Mouse (Mus musculus): ENCODE data around the gene D6Wsu163e.

D6Wsu163e gene

DNA sequence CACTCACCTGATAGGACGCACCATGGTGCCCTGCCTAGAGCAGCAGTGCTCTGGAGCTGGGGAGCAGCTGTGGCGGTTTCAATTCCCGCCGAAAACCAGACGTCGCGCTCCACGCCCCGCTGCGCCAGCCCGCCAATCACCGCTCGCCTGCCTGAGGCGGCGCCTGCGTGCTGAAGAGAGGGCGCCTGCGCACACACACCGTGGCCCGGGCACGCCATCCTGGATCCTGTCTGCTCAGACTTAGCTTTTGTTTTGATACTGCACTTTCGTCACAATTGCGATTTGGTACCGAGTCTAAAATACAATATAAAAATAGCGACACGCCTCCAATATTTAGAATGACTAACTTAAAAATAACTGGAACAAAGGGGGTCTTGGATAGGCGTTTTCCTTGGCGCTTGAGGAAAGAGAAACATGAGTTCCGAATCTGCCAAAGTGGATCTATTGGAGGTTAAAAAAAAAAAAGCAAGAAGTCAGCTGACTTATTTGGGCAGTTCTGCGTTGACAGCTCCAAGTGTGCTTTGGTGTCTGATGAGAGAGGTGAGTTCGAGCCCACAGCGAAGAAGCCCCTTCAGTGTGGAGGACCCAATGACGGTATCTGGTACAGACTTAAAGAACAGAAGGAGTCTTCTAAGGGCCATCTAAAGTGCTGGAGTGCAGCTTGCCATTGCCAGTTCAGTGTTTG lies at the start of gene D6Wsu163e, which contains the start of gene Rad51ap1:
TSS of gene D6Wsu163e (plus strand) at position 476 of the 685 bp plus-strand sequence.
TSS of gene Rad51ap1 (minus strand) at position 101 of the 685 bp plus-strand sequence.
- DNase-seq: peak; percentile 96

DNA sequence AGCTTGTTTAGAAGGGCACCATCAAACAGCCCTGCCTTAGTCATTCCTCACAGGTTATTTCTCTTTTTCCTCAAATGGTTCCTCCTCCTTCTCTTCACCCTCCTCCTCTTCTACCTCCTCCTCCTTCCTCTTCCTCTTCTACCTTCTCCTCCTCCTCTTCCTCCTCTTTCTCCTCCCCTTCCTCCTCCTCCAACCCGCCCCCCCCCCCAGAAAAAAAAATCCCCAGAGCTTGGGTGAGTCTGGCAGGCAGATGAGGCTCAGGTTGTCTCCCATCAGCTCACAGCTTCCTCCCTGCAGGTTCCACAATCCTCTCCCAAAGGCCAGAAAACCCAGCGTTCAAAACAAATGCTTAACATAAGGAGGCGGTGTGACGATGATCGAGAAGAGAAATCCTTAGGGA lies 32.4 kb upstream of the D6Wsu163e start:
- no peak for DNase-seq

DNA sequence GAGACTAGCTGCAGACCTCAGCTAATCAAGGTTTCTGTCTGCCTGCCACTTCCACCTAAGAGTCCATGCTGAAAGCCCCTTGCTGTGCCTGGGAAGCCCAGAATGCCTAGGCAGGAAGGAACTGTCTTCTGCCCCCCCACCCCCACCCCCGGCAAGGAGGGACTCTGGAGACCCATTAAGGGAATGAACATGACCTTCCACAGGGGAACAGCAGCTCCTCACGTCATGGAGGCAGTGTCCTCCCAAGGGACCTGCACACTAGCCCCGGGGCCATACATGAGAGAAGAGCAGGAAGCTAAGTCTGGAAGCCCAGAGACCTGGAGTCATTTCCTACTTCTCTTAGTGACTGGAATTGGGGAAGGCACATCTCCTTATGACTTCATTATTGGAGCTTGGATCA lies 31.9 kb upstream of the D6Wsu163e start:
- DNase-seq: no peak

DNA sequence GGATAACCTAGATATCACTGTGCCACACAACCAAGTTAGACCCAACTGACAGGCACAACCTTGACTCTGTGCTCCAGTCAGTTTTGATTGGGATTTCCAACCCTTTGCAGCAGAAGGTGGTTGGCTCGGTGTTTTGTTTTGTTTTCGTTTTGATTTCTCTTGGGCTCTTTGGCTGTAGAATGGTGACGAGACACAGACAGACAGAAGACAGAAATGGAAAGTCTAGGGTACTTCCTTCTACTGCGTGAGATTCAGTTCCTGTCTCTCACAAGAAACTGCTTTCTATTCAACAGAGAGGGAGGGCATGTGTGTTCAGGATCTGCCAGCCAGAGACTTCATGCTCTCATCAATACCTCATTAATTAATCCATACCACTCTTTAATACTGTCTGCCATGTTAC lies 29.0 kb upstream of the D6Wsu163e start:
- DNase-seq: no peak

DNA sequence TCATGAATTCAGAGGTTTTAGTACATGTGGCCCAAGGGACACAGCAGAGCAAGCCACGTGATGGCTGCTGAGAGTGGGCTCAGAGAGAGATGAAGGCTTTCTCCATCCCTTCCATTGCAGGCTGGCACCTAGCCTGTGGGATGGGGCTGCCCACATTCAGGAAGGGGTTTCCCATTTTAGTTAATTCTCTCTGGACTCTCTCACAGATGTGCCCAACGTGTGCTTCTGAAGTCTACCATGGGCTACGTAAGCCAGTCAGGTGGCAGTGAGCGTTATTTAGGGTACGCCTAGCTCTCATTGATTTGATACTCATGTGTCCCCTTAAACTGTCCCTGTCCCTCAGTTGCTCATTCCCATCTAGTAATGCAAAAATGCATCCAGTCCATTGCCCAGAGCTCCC lies 24.8 kb upstream of the D6Wsu163e start:
- no peak for DNase-seq

DNA sequence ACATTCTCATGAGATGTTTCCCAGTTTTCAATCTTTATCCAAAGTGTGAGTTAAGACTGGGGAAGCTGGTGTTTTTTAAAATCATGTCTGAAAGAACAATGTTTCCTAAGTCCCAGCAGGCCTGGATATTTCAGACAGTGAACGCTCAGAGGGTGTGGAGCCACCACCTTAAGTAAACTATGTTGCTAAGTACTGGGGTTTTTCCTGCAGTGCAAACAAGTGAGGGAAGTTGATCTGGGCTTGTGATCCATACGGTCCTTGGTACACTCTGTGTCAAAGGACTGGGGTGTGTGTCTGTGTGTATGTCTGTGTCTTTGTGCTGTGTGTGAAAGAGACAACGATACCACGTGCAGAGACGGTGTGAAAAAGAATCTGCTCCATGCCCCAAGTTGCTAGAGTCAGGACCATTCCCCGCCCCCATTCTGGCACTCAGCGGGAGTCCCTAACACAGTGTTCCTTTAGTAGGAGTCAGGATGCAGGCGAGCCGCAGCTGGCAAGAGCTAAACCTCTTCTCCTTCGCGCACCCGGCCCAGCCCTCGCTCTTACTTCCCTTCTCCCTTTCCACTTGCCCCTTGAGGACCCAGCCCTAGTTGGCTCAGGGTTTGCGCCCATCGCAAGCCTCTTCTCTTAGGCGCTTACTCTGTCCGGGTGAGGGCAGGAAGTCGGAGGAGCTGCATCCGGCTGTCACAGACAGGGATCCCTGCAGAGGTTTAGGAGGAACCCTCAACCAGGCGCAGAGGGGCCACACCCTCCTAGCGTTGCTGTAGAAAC lies 18.5 kb upstream of the D6Wsu163e start, which contains the start of gene Dyrk4:
TSS of gene Dyrk4 (minus strand) at position 729 of the 771 bp plus-strand sequence.
- peak; percentile 56 for DNase-seq

DNA sequence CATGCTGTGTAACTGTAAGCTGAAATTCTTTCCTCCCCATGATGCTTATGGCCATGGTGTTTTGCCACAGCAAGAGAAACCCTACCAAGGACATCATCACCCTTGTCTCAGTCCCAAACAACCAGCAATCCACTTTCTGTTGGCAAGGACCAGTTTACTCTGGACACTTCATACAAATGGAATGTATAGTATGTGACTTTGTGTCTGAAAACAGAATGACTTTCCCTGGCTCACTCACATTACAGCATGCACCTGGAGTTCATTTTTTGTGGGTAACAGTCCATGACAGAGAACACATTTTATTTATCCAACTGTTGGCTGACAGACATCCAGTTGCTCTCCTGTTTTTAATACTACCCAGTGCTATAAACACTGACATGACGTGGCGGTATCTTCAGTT lies 6.9 kb upstream of the D6Wsu163e start:
- DNase-seq: no peak

DNA sequence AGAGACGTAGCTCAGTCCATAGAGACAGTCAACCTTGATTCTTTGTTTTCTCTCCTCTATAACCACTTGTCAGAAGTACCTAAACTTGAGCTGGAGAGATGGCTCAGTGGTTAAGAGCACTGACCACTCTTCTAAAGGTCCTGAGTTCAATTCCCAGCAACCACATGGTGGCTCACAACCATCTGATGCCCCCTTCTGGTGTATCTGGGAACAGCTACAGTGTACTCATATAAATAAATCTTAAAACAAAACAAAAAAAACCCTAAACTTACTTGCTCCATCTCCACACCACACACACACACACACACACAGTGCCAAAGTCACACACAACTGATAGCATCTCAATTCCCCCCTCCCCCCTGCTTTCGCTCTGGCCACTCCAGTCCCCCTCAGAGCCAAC lies 1.7 kb upstream of the D6Wsu163e start:
- DNase-seq: no peak

DNA sequence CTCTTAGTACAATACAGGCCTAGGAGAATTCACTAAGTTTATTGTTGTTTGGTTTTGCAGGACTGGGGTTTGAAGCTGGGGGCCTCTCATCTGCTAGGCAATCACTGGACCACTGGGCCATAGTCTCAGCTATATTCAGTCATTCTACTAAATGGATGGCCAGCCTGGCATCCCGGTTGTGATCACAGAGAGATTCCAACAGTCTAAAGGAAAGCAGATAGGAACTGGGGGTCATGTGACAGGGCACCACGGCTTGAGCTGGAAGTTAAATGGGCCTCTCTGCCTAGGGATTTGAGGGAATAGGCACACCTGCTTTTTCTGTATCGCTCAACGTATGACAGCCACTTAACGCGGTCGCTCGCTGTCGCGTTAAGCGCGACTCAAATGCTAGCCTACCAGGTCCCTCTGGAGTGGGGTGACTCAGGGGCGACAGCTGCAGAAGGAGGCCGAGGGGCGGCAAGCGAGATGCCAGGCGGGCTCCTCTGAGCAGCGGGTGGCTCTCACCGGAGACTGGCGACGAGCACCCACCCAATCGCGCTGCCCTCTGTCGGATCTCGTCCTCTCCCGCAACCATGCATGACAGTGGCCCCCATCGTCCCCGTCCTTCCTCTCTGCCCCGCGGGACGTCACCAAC lies 792 bp upstream of the D6Wsu163e start:
- no peak for DNase-seq

DNA sequence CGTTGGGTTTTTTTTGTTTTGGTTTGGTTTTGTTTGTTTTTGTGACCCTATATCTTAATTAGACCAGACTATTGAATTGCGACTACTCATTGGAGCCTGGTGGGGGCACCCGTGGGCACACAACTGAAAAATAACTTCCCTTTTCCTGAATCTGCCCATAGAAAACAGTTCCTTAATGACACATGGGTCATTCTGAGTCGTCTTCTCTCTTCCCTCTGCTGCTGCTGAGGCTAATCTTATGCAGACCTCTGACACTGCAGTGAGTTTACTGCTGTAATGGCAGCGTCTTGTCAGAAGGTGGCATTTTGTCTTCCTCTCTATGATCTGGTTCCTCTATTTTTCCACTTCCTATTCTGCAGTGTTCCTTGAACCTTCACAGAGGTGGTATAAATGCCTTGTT lies 689 bp downstream of the D6Wsu163e start:
- peak; percentile 4 for DNase-seq

DNA sequence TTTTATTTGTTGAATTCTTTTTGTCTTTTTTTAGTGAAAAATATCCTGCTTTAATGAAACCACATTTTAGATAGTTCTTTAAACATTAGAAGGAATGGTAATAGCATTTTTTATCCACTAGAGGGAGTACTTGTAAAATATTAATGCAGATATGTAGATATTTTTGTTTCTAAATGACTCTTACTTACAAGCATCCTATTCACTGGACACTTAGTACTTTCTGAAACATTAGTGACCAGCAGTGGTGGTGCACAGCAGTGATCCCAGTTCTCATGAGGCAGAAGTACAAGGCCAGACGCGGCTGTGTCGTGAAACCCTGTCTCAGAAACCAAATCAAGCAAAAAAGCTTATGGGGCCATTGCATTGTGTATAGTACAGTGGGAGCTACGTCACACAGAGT lies 8.6 kb downstream of the D6Wsu163e start:
- DNase-seq: no peak

DNA sequence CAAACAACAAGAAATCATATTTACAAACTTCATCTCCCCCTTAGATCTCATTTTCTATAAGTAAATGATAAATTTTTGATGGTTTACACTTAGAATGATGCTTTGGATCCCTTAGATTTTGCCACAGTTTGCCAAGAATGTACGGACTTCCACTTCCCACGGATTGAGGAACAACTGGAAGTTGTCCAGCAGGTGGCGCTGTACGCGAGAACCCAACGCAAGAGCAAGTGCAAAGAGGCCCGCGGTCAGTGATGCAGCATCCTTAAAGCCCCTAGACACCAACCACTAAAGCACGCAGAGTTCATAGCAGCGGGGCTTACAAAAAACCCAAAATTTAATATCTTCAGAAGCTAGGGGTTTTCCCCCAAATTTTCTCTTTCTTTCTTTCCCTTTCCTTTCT lies 16.0 kb downstream of the D6Wsu163e start:
- peak; percentile 84 for DNase-seq

DNA sequence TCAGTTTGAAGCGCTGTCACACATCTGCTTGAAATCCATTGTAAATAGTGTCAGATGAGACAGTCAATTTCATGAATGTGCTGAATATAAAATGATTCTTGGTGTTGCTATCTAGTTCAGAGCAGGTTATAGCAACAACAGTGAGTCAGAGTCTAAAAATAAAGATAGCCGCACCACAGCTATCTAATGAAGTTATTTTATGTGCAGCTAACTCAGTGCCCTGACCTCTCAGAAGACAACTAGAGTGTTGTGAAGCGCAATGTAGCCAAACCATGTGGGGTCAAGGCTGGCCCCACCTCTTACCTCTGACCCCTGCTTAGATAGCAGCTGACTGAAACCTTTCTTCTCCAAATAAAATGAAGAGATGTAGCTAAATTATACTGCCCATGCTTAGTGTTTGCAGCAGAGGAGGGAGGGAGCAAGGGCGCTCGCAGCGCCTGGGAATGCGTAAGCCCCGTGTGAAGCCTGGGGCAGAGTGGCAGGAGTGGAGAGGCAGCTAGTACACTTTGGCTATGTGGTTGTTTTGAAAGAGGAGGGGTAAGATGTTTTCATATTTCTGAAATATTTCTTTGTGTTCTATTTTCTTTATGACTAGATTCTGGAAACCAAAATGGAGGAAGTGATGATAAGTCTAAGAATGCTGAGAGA lies 21.7 kb downstream of the D6Wsu163e start:
- no peak for DNase-seq

DNA sequence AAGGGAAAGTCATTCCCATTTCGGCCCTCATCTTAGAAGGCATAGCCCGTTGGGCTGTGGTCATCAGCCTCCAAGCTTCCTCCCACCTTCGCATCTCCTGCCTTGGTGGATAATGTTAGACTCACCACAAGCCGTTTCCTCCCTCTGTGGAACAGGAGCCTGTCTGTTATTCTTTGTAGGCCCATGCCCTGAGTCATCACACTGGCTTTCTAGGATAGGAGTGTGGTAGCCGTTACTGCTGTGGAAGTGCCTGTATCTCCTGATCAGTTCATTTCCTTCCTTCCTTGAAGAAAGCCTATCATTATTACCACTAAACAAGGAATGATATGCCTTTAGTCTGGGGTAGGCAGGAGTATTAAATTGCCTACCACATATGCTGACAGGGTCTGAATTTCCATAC lies 22.9 kb downstream of the D6Wsu163e start:
- DNase-seq: no peak

DNA sequence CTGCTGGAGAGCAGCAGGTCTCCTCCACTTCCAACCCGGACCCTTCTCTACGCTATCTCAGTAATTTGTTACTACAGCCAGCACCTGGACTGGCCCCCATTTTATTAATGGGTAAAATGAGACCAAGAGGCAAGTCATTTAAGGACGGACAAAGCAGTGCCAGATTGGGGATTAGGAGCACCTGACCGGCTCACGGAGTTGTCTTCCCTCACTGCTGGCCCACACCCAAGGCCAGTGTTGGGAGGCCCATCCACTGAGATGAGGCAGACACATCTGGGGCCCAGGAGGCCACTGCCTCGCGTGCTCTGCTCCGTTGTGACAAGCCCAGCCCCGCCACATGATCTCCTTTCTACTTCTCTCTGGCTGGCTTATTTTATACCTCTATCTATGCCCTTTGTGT lies 23.7 kb downstream of the D6Wsu163e start:
- no peak for DNase-seq

DNA sequence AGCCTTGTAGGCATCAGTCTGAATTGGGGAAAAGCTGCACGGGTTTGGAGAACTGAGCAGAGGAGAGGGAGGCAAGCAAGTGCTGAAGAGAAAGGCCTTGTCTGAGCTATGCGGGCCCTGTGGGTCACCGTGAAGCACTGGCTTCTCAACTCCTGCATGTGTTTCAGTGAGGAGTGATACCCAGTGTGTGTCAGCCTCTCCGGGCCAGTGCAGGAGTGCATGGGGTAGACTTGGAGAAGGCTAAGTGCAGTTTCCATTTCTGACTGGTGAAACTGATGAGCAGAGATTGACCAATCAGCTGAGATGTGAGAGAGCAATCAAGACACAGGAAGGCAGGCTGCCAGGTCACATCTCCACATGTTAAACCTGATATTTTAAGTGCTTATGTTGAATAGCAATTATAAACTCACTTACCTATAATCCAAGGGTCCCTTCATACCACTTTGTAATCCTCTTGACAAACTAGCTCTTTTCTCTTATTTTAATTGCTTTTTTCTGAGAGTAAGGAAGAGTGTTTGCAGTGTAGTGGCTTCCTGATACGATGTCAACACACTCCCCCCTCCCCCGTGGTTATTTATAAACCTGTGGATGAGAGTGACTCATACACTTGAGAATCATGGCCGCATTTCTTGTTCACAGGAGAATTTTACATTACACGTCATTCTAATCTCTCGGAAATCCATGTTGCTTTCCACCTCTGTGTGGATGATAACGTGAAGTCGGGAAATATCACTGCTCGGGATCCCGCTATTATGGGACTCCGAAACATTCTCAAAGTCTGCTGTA lies 26.7 kb downstream of the D6Wsu163e start:
- DNase-seq: no peak

DNA sequence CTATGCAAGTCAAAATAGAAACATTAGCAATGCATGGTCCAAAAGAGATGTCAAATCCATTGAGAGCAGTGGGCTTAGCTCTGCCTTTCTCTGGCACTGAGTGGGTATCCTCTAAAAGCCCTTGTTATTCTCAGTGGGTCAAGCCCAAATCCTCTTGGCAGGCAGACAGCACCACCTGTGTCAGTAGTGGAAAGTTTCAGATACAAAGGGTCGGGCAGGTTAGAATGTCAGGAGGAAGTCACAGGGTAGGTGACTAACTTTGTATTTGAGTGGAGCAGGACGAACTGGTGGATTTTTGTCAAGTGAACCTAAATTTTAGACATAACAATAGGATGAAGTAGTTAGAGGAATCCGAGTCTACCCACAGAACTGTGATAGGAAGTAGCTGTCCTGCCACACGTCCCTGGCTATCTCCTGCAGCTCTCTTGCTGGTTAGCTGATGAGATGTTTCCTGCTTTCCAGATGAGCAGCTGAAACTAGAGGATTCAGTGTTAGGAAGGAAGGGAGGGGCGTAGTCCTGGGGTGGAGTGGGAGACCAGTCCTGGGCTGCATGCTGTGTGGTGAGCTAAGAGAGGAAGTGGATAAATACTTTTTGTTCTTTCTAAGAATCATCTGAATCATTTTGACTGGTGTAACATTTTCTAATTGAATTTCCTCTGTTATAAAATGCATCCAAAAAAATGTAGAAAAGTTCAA lies 41.9 kb downstream of the D6Wsu163e start:
- DNase-seq: peak; percentile 24

DNA sequence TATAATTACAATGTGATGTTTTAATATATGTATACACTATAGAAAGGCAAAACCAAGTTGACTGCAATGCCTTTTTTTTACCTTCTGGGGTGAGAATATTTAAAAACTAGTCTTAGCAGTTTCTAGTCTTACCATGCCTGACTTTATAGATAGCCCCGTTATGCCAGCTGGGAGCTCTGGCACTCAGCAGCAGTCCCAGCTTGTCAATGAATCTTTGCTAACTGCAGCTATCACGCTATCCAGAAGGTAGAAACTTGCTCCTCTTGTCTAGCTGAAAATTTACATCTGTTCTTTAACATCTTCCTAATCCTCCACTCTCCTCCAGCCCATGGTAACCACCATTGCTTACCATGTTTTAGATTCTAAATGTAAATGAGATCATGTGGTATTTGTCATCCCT lies 53.9 kb downstream of the D6Wsu163e start:
- DNase-seq: no peak

DNA sequence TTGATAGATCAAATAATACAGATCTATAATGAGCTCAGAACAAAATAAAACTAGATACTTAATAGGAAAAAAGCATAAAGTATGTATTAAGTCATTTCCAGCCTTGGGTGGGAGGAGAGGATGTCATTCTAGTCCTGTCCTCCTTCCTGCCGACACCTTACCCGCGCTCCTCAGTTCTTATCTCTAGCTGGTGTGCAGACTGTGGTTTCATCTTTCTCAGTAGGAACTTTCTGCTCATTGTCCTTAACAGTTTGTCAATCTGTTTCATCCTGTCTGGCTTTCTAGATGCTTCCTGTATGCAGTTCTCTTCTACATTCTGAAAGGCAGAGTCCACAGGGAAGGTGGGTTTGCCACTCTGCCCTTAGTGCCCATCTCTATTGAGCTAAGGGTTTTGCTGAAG lies 55.7 kb downstream of the D6Wsu163e start:
- no peak for DNase-seq

DNA sequence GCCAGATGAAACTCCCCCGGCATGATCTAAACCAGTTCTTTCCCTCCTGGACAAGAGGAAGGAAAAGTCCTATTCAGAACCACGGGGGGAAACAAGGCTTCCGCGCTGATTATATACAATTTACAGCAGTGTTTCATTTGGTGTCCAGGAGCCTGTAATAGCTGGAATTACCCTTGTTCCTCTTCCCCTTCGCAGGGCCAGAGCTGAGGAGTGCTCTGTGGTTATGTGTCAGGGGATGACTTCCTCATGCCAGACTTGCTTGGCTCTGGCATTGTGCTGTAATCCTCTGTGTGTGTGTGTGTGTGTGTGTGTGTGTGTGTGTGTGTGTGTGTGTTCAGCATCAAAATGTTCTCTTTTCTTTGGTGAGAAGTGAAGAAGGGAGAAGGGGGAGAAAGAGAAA lies 56.6 kb downstream of the D6Wsu163e start:
- peak; percentile 44 for DNase-seq

DNA sequence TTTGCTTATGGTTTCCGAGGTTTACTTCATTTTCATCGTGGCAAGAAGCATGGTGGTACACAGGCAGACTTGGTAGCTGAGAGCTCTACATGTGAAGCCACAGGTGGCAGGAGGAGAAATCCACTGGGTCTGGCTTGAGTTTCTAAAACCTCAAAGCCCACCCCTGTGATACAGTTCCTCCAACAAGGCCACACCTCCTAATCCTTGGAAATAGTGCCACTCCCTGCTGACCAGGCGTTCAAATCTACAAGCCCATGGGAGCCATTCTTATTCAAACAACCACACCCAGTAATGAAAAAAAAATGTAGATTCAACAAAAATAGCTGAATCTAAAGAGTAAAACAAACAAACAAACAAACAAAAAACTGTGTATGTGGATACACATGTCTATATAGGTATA lies 65.9 kb downstream of the D6Wsu163e start:
- DNase-seq: no peak

DNA sequence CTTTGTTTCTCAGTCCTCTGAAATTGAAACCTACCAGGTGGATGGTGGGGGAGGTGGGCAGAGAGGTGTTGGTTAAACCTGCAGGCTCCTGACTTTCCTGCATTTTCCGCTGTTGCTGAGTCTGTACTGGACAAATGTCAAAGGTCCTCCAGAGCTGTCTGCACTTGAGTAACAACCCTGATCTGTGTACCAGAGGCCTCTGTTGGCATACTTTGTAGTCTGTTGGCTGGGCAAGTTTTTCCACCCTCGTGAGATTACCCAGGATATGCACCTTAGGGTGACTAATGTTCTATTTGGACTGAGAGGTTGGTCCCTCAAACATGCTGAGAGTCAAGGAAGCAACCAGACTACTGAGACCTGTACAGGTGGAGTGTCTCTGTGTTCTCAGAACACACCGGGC lies 66.8 kb downstream of the D6Wsu163e start:
- no peak for DNase-seq
